Mouse (Mus musculus): Measurements from ENCODE around the gene Mgrn1. TPM values are rescaled to one million over a fixed set of nuclear protein-coding genes. Genes with fewer than 3 reads are reported as not detected.

Gene Mgrn1
- 4.9 TPM for polyA plus RNA-seq (2014; fragmentation: Illumina TruSeq; extraction: RNeasy Lipid Tissue Mini Kit (QIAGEN cat#74804); ENCODE audit: low replicate concordance)

GRCm38 (mm10) chr16:4885760-4886689, at the start of gene Mgrn1:
Gene Mgrn1 (plus strand): TSS chr16:4886249.

GRCm38 (mm10) chr16:4880136-4880825, 5.8 kb upstream of the Mgrn1 start, which contains the start of gene Ubald1:
Gene Ubald1 (minus strand): TSS chr16:4880315.

GRCm38 (mm10) chr16:4938461-4938860, 52.4 kb downstream of the Mgrn1 start, which contains the start of gene Nudt16l1:
Gene Nudt16l1 (plus strand): TSS chr16:4938761.

GRCm38 (mm10) chr16:4963797-4964709, 78.0 kb downstream of the Mgrn1 start, which contains the start of gene Anks3:
Gene Anks3 (minus strand): TSS chr16:4964205.

Other genes starting within 250 kb of the Mgrn1 start
- 0.48 TPM for gene Vasn, start 246.3 kb upstream of the Mgrn1 start, polyA plus RNA-seq (2014; fragmentation: Illumina TruSeq; extraction: RNeasy Lipid Tissue Mini Kit (QIAGEN cat#74804); ENCODE audit: low replicate concordance)
- 18.0 TPM for gene Dnaja3, start 246.3 kb upstream of the Mgrn1 start, polyA plus RNA-seq (2014; fragmentation: Illumina TruSeq; extraction: RNeasy Lipid Tissue Mini Kit (QIAGEN cat#74804); ENCODE audit: low replicate concordance)
- 1.3 TPM for gene Coro7, start 206.5 kb upstream of the Mgrn1 start, polyA plus RNA-seq (2014; fragmentation: Illumina TruSeq; extraction: RNeasy Lipid Tissue Mini Kit (QIAGEN cat#74804); ENCODE audit: low replicate concordance)
- gene Nmral1, start 166.9 kb upstream of the Mgrn1 start, polyA plus RNA-seq (2014; fragmentation: Illumina TruSeq; extraction: RNeasy Lipid Tissue Mini Kit (QIAGEN cat#74804); ENCODE audit: low replicate concordance): 0.71 TPM
- 47.3 TPM for gene Hmox2, start 159.9 kb upstream of the Mgrn1 start, polyA plus RNA-seq (2014; fragmentation: Illumina TruSeq; extraction: RNeasy Lipid Tissue Mini Kit (QIAGEN cat#74804); ENCODE audit: low replicate concordance)
- 40.1 TPM for gene Cdip1, start 96.0 kb upstream of the Mgrn1 start, polyA plus RNA-seq (2014; fragmentation: Illumina TruSeq; extraction: RNeasy Lipid Tissue Mini Kit (QIAGEN cat#74804); ENCODE audit: low replicate concordance)
- not detected for gene 4930562C15Rik, start 50.8 kb upstream of the Mgrn1 start, polyA plus RNA-seq (2014; fragmentation: Illumina TruSeq; extraction: RNeasy Lipid Tissue Mini Kit (QIAGEN cat#74804); ENCODE audit: low replicate concordance)
- 0.22 TPM for gene Ubald1, start 5.9 kb upstream of the Mgrn1 start, polyA plus RNA-seq (2014; fragmentation: Illumina TruSeq; extraction: RNeasy Lipid Tissue Mini Kit (QIAGEN cat#74804); ENCODE audit: low replicate concordance)
- gene Nudt16l1, start 52.5 kb downstream of the Mgrn1 start, polyA plus RNA-seq (2014; fragmentation: Illumina TruSeq; extraction: RNeasy Lipid Tissue Mini Kit (QIAGEN cat#74804); ENCODE audit: low replicate concordance): 2.7 TPM
- gene Anks3, start 78.0 kb downstream of the Mgrn1 start, polyA plus RNA-seq (2014; fragmentation: Illumina TruSeq; extraction: RNeasy Lipid Tissue Mini Kit (QIAGEN cat#74804); ENCODE audit: low replicate concordance): 2.9 TPM
- not detected for gene Sept12, start 111.6 kb downstream of the Mgrn1 start, polyA plus RNA-seq (2014; fragmentation: Illumina TruSeq; extraction: RNeasy Lipid Tissue Mini Kit (QIAGEN cat#74804); ENCODE audit: low replicate concordance)
- not detected for gene Smim22, start 121.0 kb downstream of the Mgrn1 start, polyA plus RNA-seq (2014; fragmentation: Illumina TruSeq; extraction: RNeasy Lipid Tissue Mini Kit (QIAGEN cat#74804); ENCODE audit: low replicate concordance)
- gene Rogdi, start 127.3 kb downstream of the Mgrn1 start, polyA plus RNA-seq (2014; fragmentation: Illumina TruSeq; extraction: RNeasy Lipid Tissue Mini Kit (QIAGEN cat#74804); ENCODE audit: low replicate concordance): 0.85 TPM
- 58.3 TPM for gene Glyr1, start 163.6 kb downstream of the Mgrn1 start, polyA plus RNA-seq (2014; fragmentation: Illumina TruSeq; extraction: RNeasy Lipid Tissue Mini Kit (QIAGEN cat#74804); ENCODE audit: low replicate concordance)
- 19.9 TPM for gene Ubn1, start 163.8 kb downstream of the Mgrn1 start, polyA plus RNA-seq (2014; fragmentation: Illumina TruSeq; extraction: RNeasy Lipid Tissue Mini Kit (QIAGEN cat#74804); ENCODE audit: low replicate concordance)
- 0.82 TPM for gene Ppl, start 246.2 kb downstream of the Mgrn1 start, polyA plus RNA-seq (2014; fragmentation: Illumina TruSeq; extraction: RNeasy Lipid Tissue Mini Kit (QIAGEN cat#74804); ENCODE audit: low replicate concordance)